Mouse (Mus musculus) CH12.LX (cell line): Measurements from ENCODE around the gene Fam189a2.

Source experiments
- BHLHE40 ChIP-seq: IDR thresholded peaks from 2 replicates; pipeline ENCODE4 v1.6.1; 2011; ENCODE audit warnings: mild to moderate bottlenecking, low read depth, low read length, improper control_type of control experiment
- CHD1 ChIP-seq: IDR thresholded peaks from 2 replicates; pipeline ENCODE4 v1.6.1; 2012; ENCODE audit warnings: low read depth, low read length, improper control_type of control experiment, inconsistent platforms
- CHD2 ChIP-seq: IDR thresholded peaks from 2 replicates; pipeline ENCODE4 v1.6.1; 2011; ENCODE audit warnings: low read length, improper control_type of control experiment
- CTCF ChIP-seq, 2 experiments: IDR thresholded peaks in 1 of 2; conservative IDR thresholded peaks in 1 of 2; 2 replicates each; pipeline ENCODE4 v1.5.1; 2011 to 2012; ENCODE audit warnings: low read depth in 2 of 2, low read length in 2 of 2, improper control_type of control experiment in 1 of 2, inconsistent platforms in 1 of 2, mild to moderate bottlenecking in 1 of 2, moderate library complexity in 1 of 2
- E2F4 ChIP-seq: IDR thresholded peaks from 2 replicates; pipeline ENCODE4 v1.6.1; 2011; ENCODE audit warnings: low read depth, low read length, improper control_type of control experiment; ENCODE audit not compliant: insufficient replicate concordance
- MAFK ChIP-seq: IDR thresholded peaks from 2 replicates; pipeline ENCODE4 v1.6.1; 2011; ENCODE audit warnings: low read length, improper control_type of control experiment; ENCODE audit not compliant: insufficient replicate concordance
- MAX ChIP-seq: IDR thresholded peaks from 2 replicates; pipeline ENCODE4 v1.6.1; 2011; ENCODE audit warnings: low read length, improper control_type of control experiment
- MXI1 ChIP-seq: IDR thresholded peaks from 2 replicates; pipeline ENCODE4 v1.6.1; 2011; ENCODE audit warnings: mild to moderate bottlenecking, low read depth, low read length, improper control_type of control experiment
- NELFE ChIP-seq: IDR thresholded peaks from 2 replicates; pipeline ENCODE4 v1.6.1; 2011; ENCODE audit warnings: low read depth, low read length, improper control_type of control experiment
- POLR2A ChIP-seq: IDR thresholded peaks from 2 replicates; pipeline ENCODE4 v1.6.1; 2011; ENCODE audit warnings: low read depth, mild to moderate bottlenecking, improper control_type of control experiment, low read length
- RAD21 ChIP-seq: IDR thresholded peaks from 2 replicates; pipeline ENCODE4 v1.6.1; 2011; ENCODE audit warnings: low read depth, mild to moderate bottlenecking, low read length, improper control_type of control experiment, moderate library complexity
- TBP ChIP-seq: conservative IDR thresholded peaks from 2 replicates; pipeline ENCODE4 v1.6.1; 2011; ENCODE audit warnings: low read depth, low read length, improper control_type of control experiment
- TCF12 ChIP-seq: IDR thresholded peaks from 2 replicates; pipeline ENCODE4 v1.6.1; 2014; ENCODE audit warnings: low read depth, mild to moderate bottlenecking, inconsistent platforms, low read length, improper control_type of control experiment
- ZC3H11A ChIP-seq: IDR thresholded peaks from 2 replicates; pipeline ENCODE4 v1.6.1; 2012; ENCODE audit warnings: low read depth, mild to moderate bottlenecking, inconsistent platforms, low read length, improper control_type of control experiment

DNA sequence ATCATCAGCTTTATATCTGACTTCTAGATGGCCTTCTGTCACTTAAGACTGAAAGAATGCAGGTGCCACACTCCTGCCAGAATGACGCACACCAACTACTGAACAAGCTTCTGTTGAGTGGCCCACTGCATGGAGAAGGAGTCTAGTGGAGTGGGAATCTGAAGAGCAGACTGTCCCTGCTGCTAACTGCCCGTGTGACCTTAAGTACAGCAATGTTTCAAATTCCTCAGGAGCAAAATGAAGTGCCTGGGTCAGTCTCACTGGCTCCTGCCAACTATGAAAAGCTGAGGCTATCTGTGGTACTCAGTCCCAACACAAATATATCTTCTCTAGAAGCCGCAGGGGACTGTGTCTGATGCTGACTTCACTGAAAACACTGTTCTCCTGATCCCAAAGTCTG, 18.5 kb upstream of the Fam189a2 start:
- TF ChIP-seq MAX (no peak), E2F4 (no peak), RAD21 (no peak), CHD2 (no peak), BHLHE40 (no peak), POLR2A (no peak), CTCF (conservative IDR thresholded peaks at IDR 0.05 in 1 of 2, IDR thresholded peaks at IDR 0.05 in 1 of 2; ENCODE audit: low read depth in 2 of 2, low read length in 2 of 2) (no peak), TBP (no peak), ZC3H11A (no peak), CHD1 (no peak), TCF12 (no peak), NELFE (no peak), MAFK (no peak), MXI1 (no peak)
